Mouse (Mus musculus) lung, postnatal 14 days (tissue): ENCODE results near the gene Col8a2.

Source experiments
- DNase-seq: peaks from one replicate; pipeline ENCODE4 v3.0.0; 2021

The Col8a2 gene

GRCm38 (mm10) chr4:126286492-126286891, at the start of gene Col8a2:
Col8a2 (plus strand) TSS chr4:126286793.
- peak; percentile 47 for DNase-seq

DNA sequence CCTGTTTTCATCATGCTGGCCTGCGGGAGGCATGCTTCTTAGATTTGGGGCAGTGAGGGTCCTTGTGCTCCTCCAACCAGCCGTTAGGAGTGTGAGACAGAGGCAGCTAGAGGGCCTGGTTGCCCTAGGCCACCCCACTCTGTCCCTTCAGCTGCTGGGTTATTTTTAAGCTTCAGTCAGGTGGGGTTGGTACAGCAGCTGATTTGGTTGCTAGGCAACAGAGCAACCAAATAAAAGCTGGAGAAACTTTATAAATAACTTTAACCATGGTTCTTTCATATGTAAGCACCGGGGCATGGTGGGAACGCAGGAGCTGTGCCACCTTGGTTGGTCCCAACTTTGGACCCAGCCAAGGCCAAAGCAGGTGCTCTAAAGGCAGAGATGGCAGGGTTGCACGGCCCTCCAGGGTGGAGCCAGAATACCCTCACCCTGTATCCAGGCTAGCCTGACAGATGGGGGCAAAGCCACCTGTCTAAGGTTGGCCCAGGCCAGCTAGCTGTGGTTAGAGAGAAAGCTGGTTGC, 48.8 kb upstream of the Col8a2 start:
- no peak for DNase-seq

- DNase-seq: no peak
These were observed 46.6 kb upstream of the Col8a2 start for GRCm38 (mm10) chr4:126239862-126240475.

GRCm38 (mm10) chr4:126241956-126242355, 44.6 kb upstream of the Col8a2 start:
- DNase-seq: no peak

DNA sequence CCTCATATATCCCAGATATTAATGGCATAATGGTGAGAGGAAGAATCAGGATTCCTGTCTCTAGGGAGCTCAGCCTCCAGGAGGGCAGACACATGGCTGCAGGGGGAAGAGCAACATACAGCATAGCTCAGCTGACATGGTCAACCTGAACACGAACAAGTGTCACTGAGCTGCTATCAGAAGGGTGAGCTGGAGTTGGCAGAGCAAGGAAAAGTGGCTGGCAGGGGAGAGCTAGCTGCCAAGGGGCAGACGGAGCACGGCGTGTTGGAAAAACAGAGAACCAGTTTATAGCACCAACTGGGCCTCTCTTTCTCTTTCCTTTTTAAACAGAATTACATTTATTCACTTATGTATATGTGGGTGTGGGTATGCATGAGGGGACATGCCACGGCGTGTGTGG, 44.1 kb upstream of the Col8a2 start:
- DNase-seq: no peak

GRCm38 (mm10) chr4:126246202-126246889, 40.2 kb upstream of the Col8a2 start:
- DNase-seq: no peak

GRCm38 (mm10) chr4:126248261-126248868, 38.2 kb upstream of the Col8a2 start:
- DNase-seq: no peak

DNA sequence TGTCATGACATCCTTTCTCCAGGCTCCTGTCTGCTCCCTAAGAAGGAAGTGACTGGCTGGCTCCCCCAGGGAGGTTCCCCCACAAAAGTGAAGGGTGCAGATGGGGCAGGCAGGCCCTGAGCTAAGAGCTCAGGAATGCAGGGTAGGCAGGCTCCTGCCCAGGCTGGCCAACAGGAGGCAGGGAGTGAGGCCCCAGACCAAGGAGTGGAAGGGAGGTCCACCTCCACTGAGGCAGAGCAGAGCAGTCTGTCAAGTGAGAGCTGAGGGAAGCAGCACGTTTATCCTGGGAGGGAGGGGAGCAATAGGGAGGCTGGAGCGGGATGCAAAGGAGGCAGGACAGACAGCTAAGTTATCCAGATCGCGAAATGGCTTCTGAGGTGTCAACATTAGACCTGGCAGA, 35.9 kb upstream of the Col8a2 start:
- no peak for DNase-seq

DNA sequence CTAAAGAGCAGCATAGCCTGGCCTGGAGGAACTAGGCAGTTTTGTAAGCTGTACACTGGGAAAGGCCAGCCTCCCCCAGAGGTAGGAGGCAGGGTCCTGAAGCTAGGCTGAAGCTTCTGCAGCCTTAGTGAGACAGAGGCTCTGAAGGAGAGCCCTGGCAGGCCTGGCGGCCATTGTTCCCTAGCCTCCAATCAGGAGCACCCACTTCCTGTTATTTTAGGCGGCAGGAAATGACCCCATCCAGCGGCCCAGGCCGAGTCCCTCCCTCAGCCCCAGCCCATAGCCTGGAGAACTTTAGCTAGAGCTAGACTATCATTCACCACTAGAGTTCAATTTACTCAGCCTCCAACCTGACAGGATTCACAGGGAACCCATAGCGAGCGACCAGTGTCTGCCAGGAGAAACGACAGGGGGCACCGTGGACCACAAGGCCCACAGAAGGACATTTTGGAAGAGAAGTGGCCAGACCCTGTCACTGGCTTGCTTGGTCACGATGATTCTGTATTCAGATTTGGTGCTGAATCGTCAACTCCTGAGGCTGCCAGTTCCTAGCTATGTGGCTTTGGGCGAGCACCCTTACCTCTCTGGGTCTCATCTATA, 34.8 kb upstream of the Col8a2 start:
- peak; percentile 69 for DNase-seq

- no peak for DNase-seq
These were observed 34.0 kb upstream of the Col8a2 start for GRCm38 (mm10) chr4:126252411-126253237.

DNA sequence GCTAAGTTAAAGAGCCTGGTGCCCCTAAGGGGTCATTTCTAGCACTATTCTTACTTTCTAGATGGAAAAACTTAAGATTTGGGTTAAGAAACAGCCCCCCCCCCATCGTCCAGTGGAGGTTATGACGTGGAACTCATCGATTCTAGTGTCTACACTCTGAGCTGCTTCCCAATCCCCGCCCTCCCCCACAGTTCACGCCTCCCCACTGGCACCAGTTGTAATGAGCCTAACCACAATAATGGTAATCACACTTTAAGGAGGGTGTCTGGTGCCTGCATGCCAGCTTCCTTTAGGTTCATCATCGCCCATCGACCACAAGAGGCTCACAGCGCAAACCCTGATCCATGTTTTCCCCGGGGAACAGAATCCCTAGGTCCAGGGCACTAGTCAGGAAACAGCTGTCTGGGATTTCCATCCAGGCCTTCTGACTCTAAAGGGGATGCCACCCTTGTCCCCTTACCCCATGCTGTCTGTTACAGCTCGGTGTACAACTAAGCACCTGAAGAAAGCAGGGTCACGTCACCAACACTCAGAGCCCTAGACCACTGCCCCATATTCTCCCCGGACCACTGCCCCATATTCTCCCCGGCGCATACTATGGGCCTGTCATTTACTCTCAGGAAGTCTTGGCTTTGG, 32.8 kb upstream of the Col8a2 start:
- no peak for DNase-seq

GRCm38 (mm10) chr4:126254315-126255112, 32.1 kb upstream of the Col8a2 start:
- DNase-seq: peak; percentile 53

GRCm38 (mm10) chr4:126255113-126256001, 31.2 kb upstream of the Col8a2 start:
- DNase-seq: peak; percentile 44

- peak; percentile 90 for DNase-seq
These were observed 30.3 kb upstream of the Col8a2 start, which contains the start of gene Map7d1 for GRCm38 (mm10) chr4:126256131-126256791. Map7d1 (minus strand) TSS chr4:126256343.

DNA sequence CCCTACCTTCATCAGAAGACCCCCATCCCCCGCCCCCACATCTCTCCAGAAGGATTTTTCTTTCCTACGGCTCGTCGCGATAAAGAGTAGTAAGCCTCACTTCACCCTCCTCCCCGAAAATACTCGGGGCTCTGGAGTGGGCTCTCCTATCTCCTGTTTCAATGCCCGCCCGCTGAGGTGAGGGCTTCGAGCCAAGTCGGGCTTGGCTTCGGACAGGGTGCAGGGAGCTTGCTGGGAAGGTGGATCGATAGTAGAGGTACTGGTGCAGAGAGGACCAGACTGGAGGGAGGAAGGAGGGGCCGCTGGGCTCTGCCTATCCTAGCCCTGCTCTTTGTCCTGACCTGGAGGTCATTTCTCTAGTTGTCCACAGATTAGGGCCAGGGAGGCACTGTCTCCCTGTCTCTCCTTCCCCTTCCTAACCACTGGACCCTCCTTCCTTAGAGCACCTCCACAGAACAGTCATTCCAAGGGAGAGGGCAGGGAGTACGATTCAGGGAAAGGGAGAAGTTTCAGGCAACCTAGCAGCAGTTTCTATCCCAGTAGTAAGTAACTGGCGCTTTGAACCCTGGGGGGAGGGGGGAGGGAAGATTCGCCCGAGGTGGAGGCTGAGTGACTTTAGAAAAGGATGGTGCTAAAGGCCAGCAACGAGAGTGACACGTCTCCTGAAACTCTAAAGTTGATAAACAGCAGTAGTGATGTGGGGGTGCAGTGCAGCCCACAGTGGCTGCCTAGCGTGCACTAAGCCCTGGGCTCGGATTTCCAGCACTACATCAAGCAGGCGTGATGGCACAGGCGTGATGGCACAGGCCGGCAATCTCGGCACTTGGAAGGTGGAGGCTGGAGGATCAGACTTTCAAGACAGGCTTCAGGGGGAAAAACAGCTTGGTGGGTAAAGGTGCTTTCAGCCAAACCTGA, 29.4 kb upstream of the Col8a2 start:
- DNase-seq: peak; percentile 59

GRCm38 (mm10) chr4:126259063-126259462, 27.5 kb upstream of the Col8a2 start:
- peak; percentile 25 for DNase-seq

DNA sequence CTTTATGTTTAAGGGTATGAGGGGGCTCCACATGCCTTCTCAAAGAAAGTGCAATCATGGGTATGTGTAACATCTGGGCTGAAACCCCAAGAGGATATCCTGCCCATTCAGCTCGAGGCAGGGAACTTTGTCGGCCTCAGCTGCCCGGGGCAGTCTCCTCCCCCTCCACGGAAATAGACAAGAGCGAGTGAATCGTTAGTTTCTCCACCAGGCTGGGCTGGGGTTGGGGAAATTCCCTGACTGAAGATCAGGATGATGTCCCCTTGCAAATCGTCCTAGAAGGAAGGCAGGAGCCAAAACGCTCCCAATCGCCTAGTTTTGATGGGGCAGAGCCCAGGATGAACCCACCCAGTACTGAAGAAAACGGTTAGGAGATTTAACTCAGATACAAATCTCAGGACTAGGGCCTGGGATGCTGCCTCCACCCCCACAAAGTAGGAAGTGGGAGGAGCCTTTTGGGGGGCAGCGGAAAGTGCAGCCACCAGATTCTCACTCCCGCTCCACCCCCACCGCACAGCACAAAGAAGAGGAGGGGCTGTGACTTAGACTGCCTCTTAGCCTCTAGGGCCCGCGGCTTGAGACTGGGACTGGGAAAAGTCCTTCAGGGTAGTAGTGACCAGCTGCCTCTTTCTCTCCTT, 27.0 kb upstream of the Col8a2 start:
- DNase-seq: peak; percentile 85
